Mouse (Mus musculus): Measurements from ENCODE around the gene Abca1. TPM values are rescaled to one million over a fixed set of nuclear protein-coding genes. Genes with fewer than 3 reads are reported as not detected.

The Abca1 gene
- total and polyA plus RNA-seq, 3 experiments, result 4.2 to 23.5 (median 13.1) TPM

DNA sequence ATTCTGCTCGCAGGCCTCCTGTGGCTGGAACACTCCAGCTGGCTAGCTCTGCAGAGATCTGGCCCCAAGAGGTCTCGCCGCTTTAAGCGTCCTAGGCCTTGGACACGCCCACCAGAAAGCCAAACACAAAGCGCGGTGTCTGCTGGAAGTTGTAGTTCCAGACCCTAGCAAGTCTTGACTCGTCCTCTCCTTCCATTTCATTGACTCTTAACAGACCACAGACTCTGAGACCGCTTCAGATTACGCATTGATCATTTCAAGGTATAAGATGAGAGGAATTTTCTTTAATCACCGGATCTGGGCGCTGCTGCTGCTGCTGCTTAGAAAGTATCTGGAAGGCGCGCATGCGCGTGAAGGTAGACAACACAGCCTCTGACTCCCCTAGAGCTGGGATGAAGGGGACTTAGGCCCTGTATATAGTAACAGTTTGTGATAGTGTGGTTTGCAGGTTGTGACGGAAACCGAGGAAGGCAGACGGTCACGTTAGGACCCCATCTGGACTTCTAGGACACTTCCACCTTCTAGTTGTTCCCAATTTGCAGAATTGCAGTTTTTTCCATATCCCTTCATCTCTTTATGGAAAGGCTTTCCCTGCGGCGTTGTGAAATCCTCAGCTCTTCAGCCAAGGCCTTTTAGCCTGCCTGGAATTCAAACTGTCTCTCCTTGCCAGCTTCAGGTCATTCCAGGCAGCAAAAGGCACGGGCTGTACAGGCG is 36.5 kb upstream of the Abca1 start:
- intact Hi-C loops (cut with DNase I), result loop anchor here (1.0 to 5.0 kb wide), 3 partner anchors 23 to 161 kb away; no protein-coding TSS in a partner anchor
- no peaks in the 10 kb centered on the region for H3K27me3 ChIP-seq (ENCODE audit: control insufficient read depth, insufficient read depth, low read length)
- H3K36me3 ChIP-seq (ENCODE audit: control insufficient read depth, insufficient read depth, low read length), result peaks cover 2% of the 10 kb centered on the region
- H3K9ac ChIP-seq (ENCODE audit: low read depth, low read length), result peak overlapping the region; percentile 36; the same call in 1 of the 2 replicates
- H3K79me2 ChIP-seq (replicated peaks; ENCODE audit: control insufficient read depth, insufficient read depth, low read length), result no peaks in the 10 kb centered on the region
- peak overlapping the region; percentile 59 for H3K4me3 ChIP-seq
- no peaks in the 10 kb centered on the region; the same call in 1 of the 2 replicates for H3K4me1 ChIP-seq (ENCODE audit: control insufficient read depth, insufficient read depth, low read length)
- TF ChIP-seq EP300 (IDR thresholded peaks at IDR 0.05; ENCODE audit: insufficient read depth, low read depth, low read length), result peak; percentile 71; the same call in 1 of the 2 replicates
- TF ChIP-seq POLR2A (IDR thresholded peaks at IDR 0.05; ENCODE audit: insufficient read depth, low read depth, low read length), result peak; percentile 56
- peak; percentile 31 for TF ChIP-seq CTCF (IDR thresholded peaks at IDR 0.05)
- peak; percentile 87 to 92 for DNase-seq
- H3K27ac ChIP-seq, result peak overlapping the region; percentile 79
- WGBS, result 14% methylated on average over 24 of the region's 24 CpGs

DNA sequence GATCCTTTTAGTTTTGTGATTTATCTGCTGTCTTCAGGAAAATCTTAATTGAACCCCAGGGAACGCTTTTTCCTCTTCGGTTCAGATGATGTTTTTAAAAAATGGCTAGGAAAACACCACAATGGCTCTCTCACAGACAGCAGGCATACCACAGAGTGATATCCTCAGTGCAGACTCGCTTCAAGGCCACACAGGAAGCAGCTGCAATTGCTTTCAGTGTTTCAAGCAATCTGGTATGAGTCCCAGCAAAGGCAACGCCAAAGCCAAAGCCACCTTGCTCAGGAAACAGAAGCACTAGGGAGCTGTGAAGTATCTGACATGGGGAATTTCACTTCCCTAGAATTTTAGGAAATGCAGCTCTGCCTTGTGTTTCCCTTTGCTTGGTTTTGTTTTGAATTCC is 27.4 kb upstream of the Abca1 start:
- peak; percentile 43 to 78 for DNase-seq
- no peaks in the 10 kb centered on the region for H3K27me3 ChIP-seq (ENCODE audit: control insufficient read depth, insufficient read depth, low read length)
- TF ChIP-seq EP300 (IDR thresholded peaks at IDR 0.05; ENCODE audit: insufficient read depth, low read depth, low read length) (peak; percentile 96), CTCF (IDR thresholded peaks at IDR 0.05) (no peak), POLR2A (IDR thresholded peaks at IDR 0.05; ENCODE audit: insufficient read depth, low read depth, low read length) (peak; percentile 64; the same call in 1 of the 2 replicates)
- H3K9ac ChIP-seq (ENCODE audit: low read depth, low read length), result no peak overlapping the region
- peak overlapping the region; percentile 79 for H3K27ac ChIP-seq
- H3K4me1 ChIP-seq (ENCODE audit: control insufficient read depth, insufficient read depth, low read length), result peaks cover 10% of the 10 kb centered on the region
- 26% methylated on average over 4 of the region's 4 CpGs for WGBS
- no peaks in the 10 kb centered on the region; the same call in 1 of the 2 replicates for H3K36me3 ChIP-seq (ENCODE audit: control insufficient read depth, insufficient read depth, low read length)
- H3K4me3 ChIP-seq, result no peak overlapping the region
- intact Hi-C loops (cut with DNase I), result loop anchor here (2.0 kb wide), 1 partner anchor 76 kb away; no protein-coding TSS in a partner anchor
- no peaks in the 10 kb centered on the region for H3K79me2 ChIP-seq (replicated peaks; ENCODE audit: control insufficient read depth, insufficient read depth, low read length)

DNA sequence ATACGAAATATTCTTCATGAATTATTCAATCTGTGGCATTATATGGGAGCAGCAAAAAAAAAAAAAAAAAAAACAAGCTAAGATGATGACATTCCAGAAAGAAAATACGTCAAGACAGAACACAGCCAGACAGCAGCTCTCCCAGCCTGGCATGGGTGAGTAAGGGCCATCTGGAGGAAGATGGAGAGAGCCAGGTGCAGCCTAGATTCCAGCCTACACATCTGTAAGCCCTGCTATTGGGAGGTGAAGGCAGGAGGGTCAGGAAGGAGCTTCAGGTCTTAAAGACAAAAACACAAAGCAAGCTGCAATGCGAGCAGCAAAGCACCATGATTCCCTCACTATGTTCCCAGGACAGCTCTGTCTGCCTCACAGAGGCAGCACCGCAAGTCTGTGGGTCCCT is 26.9 kb upstream of the Abca1 start:
- Histone ChIP-seq H3K36me3 (ENCODE audit: control insufficient read depth, insufficient read depth, low read length) (no peaks in the 10 kb centered on the region; the same call in 1 of the 2 replicates), H3K27ac (peak overlapping the region; percentile 79), H3K4me1 (ENCODE audit: control insufficient read depth, insufficient read depth, low read length) (peaks cover 10% of the 10 kb centered on the region), H3K9ac (ENCODE audit: low read depth, low read length) (0 out of 2 replicates have a peak overlapping the region, but pooled peaks have one; percentile 0), H3K79me2 (replicated peaks; ENCODE audit: control insufficient read depth, insufficient read depth, low read length) (no peaks in the 10 kb centered on the region), H3K4me3 (no peak overlapping the region), H3K27me3 (ENCODE audit: control insufficient read depth, insufficient read depth, low read length) (no peaks in the 10 kb centered on the region)
- peak in 1 of 2 experiments; percentile 17 for DNase-seq
- 37% methylated on average over 4 of the region's 4 CpGs for WGBS
- intact Hi-C loops (cut with DNase I), result loop anchor here (2.0 kb wide), 1 partner anchor 76 kb away; no protein-coding TSS in a partner anchor
- no peak for TF ChIP-seq EP300 (IDR thresholded peaks at IDR 0.05; ENCODE audit: insufficient read depth, low read depth, low read length)
- TF ChIP-seq POLR2A (IDR thresholded peaks at IDR 0.05; ENCODE audit: insufficient read depth, low read depth, low read length), result no peak
- no peak for TF ChIP-seq CTCF (IDR thresholded peaks at IDR 0.05)

DNA sequence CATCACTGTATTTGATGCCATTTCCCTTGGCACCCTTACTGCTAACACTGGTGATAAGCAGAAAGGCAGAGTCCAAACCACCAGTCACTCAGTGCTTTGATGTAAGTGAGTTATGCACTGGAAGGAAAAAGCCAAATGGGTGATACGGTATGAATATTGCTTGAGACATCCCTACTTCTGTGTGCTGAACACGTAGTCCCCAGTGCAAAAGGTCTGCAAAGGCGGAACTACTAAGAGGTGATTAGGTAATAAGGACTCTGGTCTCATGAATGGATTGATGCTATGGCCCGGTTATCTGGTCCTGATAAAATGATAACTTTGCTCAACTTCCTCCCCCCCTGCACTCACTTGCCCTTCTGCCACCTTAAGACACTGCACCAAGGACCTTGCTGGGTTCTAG is 26.4 kb upstream of the Abca1 start:
- no peak overlapping the region for H3K4me3 ChIP-seq
- TF ChIP-seq EP300 (IDR thresholded peaks at IDR 0.05; ENCODE audit: insufficient read depth, low read depth, low read length) (no peak), POLR2A (IDR thresholded peaks at IDR 0.05; ENCODE audit: insufficient read depth, low read depth, low read length) (no peak), CTCF (IDR thresholded peaks at IDR 0.05) (no peak)
- H3K27ac ChIP-seq, result peak overlapping the region; percentile 79
- no peaks in the 10 kb centered on the region for H3K79me2 ChIP-seq (replicated peaks; ENCODE audit: control insufficient read depth, insufficient read depth, low read length)
- intact Hi-C loops (cut with DNase I), result loop anchor here (2.0 kb wide), 1 partner anchor 75 kb away; no protein-coding TSS in a partner anchor
- H3K4me1 ChIP-seq (ENCODE audit: control insufficient read depth, insufficient read depth, low read length), result peaks cover 10% of the 10 kb centered on the region
- H3K36me3 ChIP-seq (ENCODE audit: control insufficient read depth, insufficient read depth, low read length), result no peaks in the 10 kb centered on the region; the same call in 1 of the 2 replicates
- 72% methylated on average over 4 of the region's 4 CpGs for WGBS
- H3K27me3 ChIP-seq (ENCODE audit: control insufficient read depth, insufficient read depth, low read length), result no peaks in the 10 kb centered on the region
- no peak for DNase-seq
- H3K9ac ChIP-seq (ENCODE audit: low read depth, low read length), result no peak overlapping the region

DNA sequence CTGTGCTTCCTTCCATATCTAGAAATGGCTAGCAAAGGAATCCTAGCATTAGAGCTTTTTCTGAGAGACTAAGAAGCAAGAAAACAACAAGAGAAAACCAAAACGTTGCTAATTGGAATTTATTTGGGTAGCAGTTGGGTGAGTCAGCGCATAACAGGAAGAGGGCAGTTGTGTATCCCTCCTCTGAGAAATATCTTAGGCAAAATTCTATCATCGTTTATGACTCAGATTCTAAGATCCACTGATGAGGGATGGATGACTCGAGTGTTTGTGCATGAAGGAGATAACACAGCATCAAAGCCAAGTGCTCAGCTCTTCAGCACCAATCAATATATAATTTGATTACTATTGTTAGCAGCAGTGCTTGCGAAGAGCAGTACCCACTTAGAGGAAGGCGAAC is 21.8 kb upstream of the Abca1 start:
- intact Hi-C loops (cut with DNase I), result no loop called here
- peaks cover 4% of the 10 kb centered on the region; the same call in 1 of the 2 replicates for H3K36me3 ChIP-seq (ENCODE audit: control insufficient read depth, insufficient read depth, low read length)
- no peaks in the 10 kb centered on the region for H3K27me3 ChIP-seq (ENCODE audit: control insufficient read depth, insufficient read depth, low read length)
- WGBS, result 54% methylated on average over 6 of the region's 6 CpGs
- no peak overlapping the region for H3K27ac ChIP-seq
- no peaks in the 10 kb centered on the region for H3K79me2 ChIP-seq (replicated peaks; ENCODE audit: control insufficient read depth, insufficient read depth, low read length)
- H3K4me3 ChIP-seq, result no peak overlapping the region
- DNase-seq, result no peak
- H3K9ac ChIP-seq (ENCODE audit: low read depth, low read length), result no peak overlapping the region
- peaks cover 15% of the 10 kb centered on the region for H3K4me1 ChIP-seq (ENCODE audit: control insufficient read depth, insufficient read depth, low read length)
- TF ChIP-seq CTCF (IDR thresholded peaks at IDR 0.05) (no peak), EP300 (IDR thresholded peaks at IDR 0.05; ENCODE audit: insufficient read depth, low read depth, low read length) (no peak), POLR2A (IDR thresholded peaks at IDR 0.05; ENCODE audit: insufficient read depth, low read depth, low read length) (no peak)

Data from heart, adult 2 months (tissue).